Mouse (Mus musculus) MEL (cell line): ENCODE results near the gene Agr3. TPM values are rescaled to one million over a fixed set of nuclear protein-coding genes. Genes with fewer than 3 reads are reported as not detected.

Experiments
- DNase-seq: peaks from one replicate; pipeline ENCODE4 v3.0.0; 2011; ENCODE audit warnings: low read depth, low spot score
- H3K27ac ChIP-seq: 2 replicates; pipeline ENCODE4 v1.5.1; 2012; ENCODE audit warnings: low read depth, mild to moderate bottlenecking, control low read depth, low read length, moderate library complexity; ENCODE audit not compliant: control insufficient read depth
- H3K27me3 ChIP-seq, 2 experiments: fragments of 150-350 bp in 1 of 2; sonication (generic) in 1 of 2; 2 replicates each; pipeline ENCODE4 v1.6.1; 2012; ENCODE audit warnings: low read length in 2 of 2, mild to moderate bottlenecking in 2 of 2, improper control_type of control experiment in 1 of 2, moderate library complexity in 1 of 2; ENCODE audit not compliant: insufficient read depth in 2 of 2, control insufficient read depth in 1 of 2
- H3K36me3 ChIP-seq, 2 experiments: 2 replicates each; pipeline ENCODE4 v1.6.1; 2012 to 2014; ENCODE audit warnings: low read length in 2 of 2, improper control_type of control experiment in 1 of 2, inconsistent platforms in 1 of 2, mild to moderate bottlenecking in 1 of 2; ENCODE audit not compliant: insufficient read depth in 2 of 2, control insufficient read depth in 1 of 2
- H3K4me1 ChIP-seq, 2 experiments: fragments of 150-350 bp in 1 of 2; sonication (generic) in 1 of 2; 2 replicates each; pipeline ENCODE4 v1.6.1; 2012; ENCODE audit warnings: low read length in 2 of 2, improper control_type of control experiment in 1 of 2, mild to moderate bottlenecking in 1 of 2; ENCODE audit not compliant: insufficient read depth in 2 of 2, control insufficient read depth in 1 of 2
- H3K4me3 ChIP-seq, 2 experiments: fragments of 150-350 bp in 1 of 2; sonication (generic) in 1 of 2; 2 replicates each; pipeline ENCODE4 v1.5.1; 2012; ENCODE audit warnings: low read depth in 2 of 2, low read length in 2 of 2, mild to moderate bottlenecking in 2 of 2, moderate library complexity in 2 of 2, control low read depth in 1 of 2, improper control_type of control experiment in 1 of 2; ENCODE audit not compliant: control insufficient read depth in 1 of 2, insufficient read depth in 1 of 2
- H3K79me2 ChIP-seq: 2 replicates; pipeline ENCODE4 v1.6.1; 2012; ENCODE audit warnings: mild to moderate bottlenecking, low read length, moderate library complexity; ENCODE audit not compliant: control insufficient read depth, poor library complexity, insufficient read depth
- H3K9ac ChIP-seq: 2 replicates; pipeline ENCODE4 v1.6.1; 2012; ENCODE audit warnings: low read depth, mild to moderate bottlenecking, control low read depth, low read length, moderate library complexity; ENCODE audit not compliant: control insufficient read depth, poor library complexity, severe bottlenecking
- H3K9me3 ChIP-seq: fragments of 150-350 bp; sonication (generic); replicated peaks from 2 replicates; pipeline ENCODE4 v1.6.1; 2012; ENCODE audit warnings: mild to moderate bottlenecking, low read length, improper control_type of control experiment, moderate library complexity; ENCODE audit not compliant: insufficient read depth
- BHLHE40 ChIP-seq: IDR thresholded peaks from 2 replicates; pipeline ENCODE4 v1.6.1; 2012; ENCODE audit warnings: low read depth, mild to moderate bottlenecking, inconsistent platforms, low read length, improper control_type of control experiment, borderline replicate concordance
- CHD2 ChIP-seq: IDR thresholded peaks from 2 replicates; pipeline ENCODE4 v1.6.1; 2011; ENCODE audit warnings: low read length, improper control_type of control experiment
- CTCF ChIP-seq, 3 experiments: IDR thresholded peaks in 2 of 3; conservative IDR thresholded peaks in 1 of 3; 2 replicates each; pipeline ENCODE4 v1.5.1; 2011 to 2012; ENCODE audit warnings: low read length in 3 of 3, low read depth in 2 of 3, mild to moderate bottlenecking in 2 of 3, improper control_type of control experiment in 1 of 3, inconsistent platforms in 1 of 3, mixed read lengths in 1 of 3, moderate library complexity in 1 of 3; ENCODE audit not compliant: control insufficient read depth in 1 of 3, insufficient read depth in 1 of 3, poor library complexity in 1 of 3, severe bottlenecking in 1 of 3
- E2F4 ChIP-seq: IDR thresholded peaks from 2 replicates; pipeline ENCODE4 v1.6.1; 2011; ENCODE audit warnings: low read depth, low read length, improper control_type of control experiment, borderline replicate concordance
- EP300 ChIP-seq, 2 experiments: IDR thresholded peaks; 2 replicates each; pipeline ENCODE4 v1.6.1; 2011; ENCODE audit warnings: improper control_type of control experiment in 2 of 2, low read length in 2 of 2, low read depth in 1 of 2, mild to moderate bottlenecking in 1 of 2
- GABPA ChIP-seq: IDR thresholded peaks from 2 replicates; pipeline ENCODE4 v1.6.1; 2012; ENCODE audit warnings: low read depth, mild to moderate bottlenecking, inconsistent platforms, low read length, improper control_type of control experiment, moderate library complexity
- GATA1 ChIP-seq: IDR thresholded peaks from 2 replicates; pipeline ENCODE4 v1.6.1; 2011; ENCODE audit warnings: low read depth, low read length, improper control_type of control experiment
- HCFC1 ChIP-seq: IDR thresholded peaks from 2 replicates; pipeline ENCODE4 v1.6.1; 2012; ENCODE audit warnings: low read depth, mild to moderate bottlenecking, inconsistent platforms, low read length, improper control_type of control experiment, moderate library complexity
- JUND ChIP-seq: IDR thresholded peaks from 2 replicates; pipeline ENCODE4 v1.6.1; 2011; ENCODE audit warnings: low read depth, mild to moderate bottlenecking, improper control_type of control experiment, low read length
- KAT2A ChIP-seq: conservative IDR thresholded peaks from 2 replicates; pipeline ENCODE4 v1.6.1; 2012; ENCODE audit warnings: low read depth, low read length, improper control_type of control experiment, inconsistent platforms
- MAFK ChIP-seq: IDR thresholded peaks from 2 replicates; pipeline ENCODE4 v1.6.1; 2011; ENCODE audit warnings: low read depth, mild to moderate bottlenecking, low read length, improper control_type of control experiment, borderline replicate concordance
- MAX ChIP-seq: IDR thresholded peaks from 2 replicates; pipeline ENCODE4 v1.6.1; 2011; ENCODE audit warnings: low read length, improper control_type of control experiment
- MAZ ChIP-seq: IDR thresholded peaks from 2 replicates; pipeline ENCODE4 v1.6.1; 2012; ENCODE audit warnings: low read depth, mild to moderate bottlenecking, inconsistent platforms, low read length, improper control_type of control experiment
- MEF2A ChIP-seq: IDR thresholded peaks from 2 replicates; pipeline ENCODE4 v1.6.1; 2014; ENCODE audit warnings: low read depth, mild to moderate bottlenecking, inconsistent platforms, low read length, improper control_type of control experiment; ENCODE audit not compliant: poor library complexity, insufficient replicate concordance, severe bottlenecking; ENCODE audit errors: extremely low read depth
- MXI1 ChIP-seq: IDR thresholded peaks from 2 replicates; pipeline ENCODE4 v1.6.1; 2011; ENCODE audit warnings: mild to moderate bottlenecking, low read depth, low read length, improper control_type of control experiment
- MYB ChIP-seq: IDR thresholded peaks from 2 replicates; pipeline ENCODE4 v1.6.1; 2011; ENCODE audit warnings: mild to moderate bottlenecking, low read depth, low read length, improper control_type of control experiment
- NELFE ChIP-seq: IDR thresholded peaks from 2 replicates; pipeline ENCODE4 v1.6.1; 2011; ENCODE audit warnings: low read depth, low read length, improper control_type of control experiment
- POLR2A ChIP-seq, 2 experiments: IDR thresholded peaks; 2 replicates each; pipeline ENCODE4 v1.6.1; 2011 to 2012; ENCODE audit warnings: low read length in 2 of 2, mild to moderate bottlenecking in 2 of 2, control low read depth in 1 of 2, improper control_type of control experiment in 1 of 2, low read depth in 1 of 2, moderate library complexity in 1 of 2; ENCODE audit not compliant: control insufficient read depth in 1 of 2, insufficient read depth in 1 of 2, poor library complexity in 1 of 2
- POLR2AphosphoS2 ChIP-seq: IDR thresholded peaks from 2 replicates; pipeline ENCODE4 v1.6.1; 2011; ENCODE audit warnings: low read length, improper control_type of control experiment
- POLR2AphosphoS5 ChIP-seq: IDR thresholded peaks from 2 replicates; pipeline ENCODE4 v1.6.1; 2012; ENCODE audit warnings: low read depth, borderline replicate concordance, mild to moderate bottlenecking, inconsistent platforms, low read length, moderate library complexity, mixed read lengths
- RCOR1 ChIP-seq: IDR thresholded peaks from 2 replicates; pipeline ENCODE4 v1.6.1; 2012; ENCODE audit warnings: low read depth, mild to moderate bottlenecking, inconsistent platforms, low read length, improper control_type of control experiment
- SMC3 ChIP-seq: IDR thresholded peaks from 2 replicates; pipeline ENCODE4 v1.6.1; 2011; ENCODE audit warnings: low read depth, low read length, improper control_type of control experiment
- TAL1 ChIP-seq: IDR thresholded peaks from 2 replicates; pipeline ENCODE4 v1.6.1; 2012; ENCODE audit warnings: mild to moderate bottlenecking, inconsistent platforms, low read length, moderate library complexity, mixed read lengths
- TBP ChIP-seq: IDR thresholded peaks from 2 replicates; pipeline ENCODE4 v1.8.0; 2011; ENCODE audit warnings: low read depth, low read length, improper control_type of control experiment
- TCF12 ChIP-seq: IDR thresholded peaks from 2 replicates; pipeline ENCODE4 v1.6.1; 2014; ENCODE audit warnings: low read depth, mild to moderate bottlenecking, inconsistent platforms, low read length, improper control_type of control experiment, moderate library complexity
- UBTF ChIP-seq: IDR thresholded peaks from 2 replicates; pipeline ENCODE4 v1.6.1; 2012; ENCODE audit warnings: low read depth, mild to moderate bottlenecking, inconsistent platforms, low read length, improper control_type of control experiment, moderate library complexity, borderline replicate concordance; ENCODE audit not compliant: insufficient read depth
- USF1 ChIP-seq: IDR thresholded peaks from 2 replicates; pipeline ENCODE4 v1.6.1; 2014; ENCODE audit warnings: low read depth, mild to moderate bottlenecking, inconsistent platforms, low read length, improper control_type of control experiment, moderate library complexity
- USF2 ChIP-seq, 2 experiments: IDR thresholded peaks; 2 replicates each; pipeline ENCODE4 v1.6.1; 2011 to 2012; ENCODE audit warnings: improper control_type of control experiment in 2 of 2, low read length in 2 of 2, borderline replicate concordance in 1 of 2, inconsistent platforms in 1 of 2, low read depth in 1 of 2, mild to moderate bottlenecking in 1 of 2; ENCODE audit not compliant: insufficient read depth in 1 of 2
- ZC3H11A ChIP-seq: IDR thresholded peaks from 2 replicates; pipeline ENCODE4 v1.6.1; 2012; ENCODE audit warnings: low read depth, mild to moderate bottlenecking, inconsistent platforms, low read length, improper control_type of control experiment
- ZKSCAN1 ChIP-seq: IDR thresholded peaks from 2 replicates; pipeline ENCODE4 v1.6.1; 2012; ENCODE audit warnings: low read depth, mild to moderate bottlenecking, inconsistent platforms, low read length, improper control_type of control experiment, moderate library complexity
- ZMIZ1 ChIP-seq: IDR thresholded peaks from 2 replicates; pipeline ENCODE4 v1.6.1; 2012; ENCODE audit warnings: low read depth, mild to moderate bottlenecking, inconsistent platforms, low read length, improper control_type of control experiment, moderate library complexity
- polyA plus RNA-seq, 2 experiments: library from polyadenylated mRNA; stranded (reverse) in 1 of 2; unstranded in 1 of 2; fragments of >175 nt in 1 of 2; fragments of >200 nt in 1 of 2; gene quantifications; 2 replicates each; pipeline versions ENCODE4 v1.2.1 to v1.2.4; 2012; ENCODE audit warnings: low replicate concordance in 2 of 2, low read depth in 1 of 2; ENCODE audit not compliant: insufficient read length in 2 of 2, insufficient read depth in 1 of 2, missing spikeins in 1 of 2
- total RNA-seq: library from RNA; depleted of rRNA; stranded (reverse); fragments of 300-350 nt; gene quantifications from 2 replicates; pipeline ENCODE4 v1.2.3, GENCODE M21; 2012

Gene Agr3
- total and polyA plus RNA-seq, 3 experiments = not detected

DNA sequence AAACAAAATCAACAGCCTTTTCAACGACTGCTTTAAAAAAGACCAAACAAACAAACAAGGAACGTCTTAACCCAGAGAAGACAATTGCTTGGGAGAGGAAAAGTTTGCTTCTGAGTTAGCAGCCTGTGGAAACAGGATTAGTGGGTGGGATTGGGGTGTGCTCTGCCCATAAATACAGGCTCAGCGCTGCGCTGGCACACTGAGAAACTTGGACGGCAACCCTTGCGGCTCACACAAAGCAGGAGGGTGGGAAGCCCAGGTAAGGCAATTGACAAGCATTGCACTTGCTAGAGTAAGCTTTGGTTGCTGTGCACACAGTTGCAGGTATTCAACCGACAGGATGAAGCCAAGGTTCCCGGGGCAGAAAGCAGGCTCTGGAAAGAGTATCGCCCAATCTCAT is 67.3 kb downstream of the Agr3 start, which contains the start of gene Agr2:
Gene Agr2 (plus strand): TSS at position 197 of the 400 bp plus-strand sequence.
- Histone ChIP-seq H3K36me3 (0 out of 4 replicates have a peak, but pooled peaks cover 0 to 2% of the 10 kb centered on the region in 2 experiments), H3K9ac (no peak within 1 kb of the TSS), H3K27ac (no peak within 1 kb of the TSS), H3K4me3 (no peak within 1 kb of the TSS), H3K4me1 (no peaks in the 10 kb centered on the region), H3K9me3 (no peaks in the 10 kb centered on the region), H3K27me3 (peaks cover 0 to 2% of the 10 kb centered on the region in 2 experiments; a peak in 2 of 4 replicates), H3K79me2 (no peaks in the 10 kb centered on the region)
- no peak for TF ChIP-seq MAX
- no peak for TF ChIP-seq CHD2
- no peak for TF ChIP-seq POLR2AphosphoS5
- TF ChIP-seq MXI1 = no peak
- TF ChIP-seq TAL1 = no peak
- no peak for TF ChIP-seq ZKSCAN1
- TF ChIP-seq USF2 (IDR thresholded peaks at IDR 0.05; ENCODE audit: borderline replicate concordance in 1 of 2, insufficient read depth in 1 of 2, low read depth in 1 of 2, low read length in 2 of 2) = no peak
- no peak for TF ChIP-seq TBP
- no peak for TF ChIP-seq MAFK
- TF ChIP-seq TCF12 = no peak
- TF ChIP-seq RCOR1 = no peak
- no peak for TF ChIP-seq E2F4
- TF ChIP-seq GATA1 = no peak
- no peak for DNase-seq

DNA sequence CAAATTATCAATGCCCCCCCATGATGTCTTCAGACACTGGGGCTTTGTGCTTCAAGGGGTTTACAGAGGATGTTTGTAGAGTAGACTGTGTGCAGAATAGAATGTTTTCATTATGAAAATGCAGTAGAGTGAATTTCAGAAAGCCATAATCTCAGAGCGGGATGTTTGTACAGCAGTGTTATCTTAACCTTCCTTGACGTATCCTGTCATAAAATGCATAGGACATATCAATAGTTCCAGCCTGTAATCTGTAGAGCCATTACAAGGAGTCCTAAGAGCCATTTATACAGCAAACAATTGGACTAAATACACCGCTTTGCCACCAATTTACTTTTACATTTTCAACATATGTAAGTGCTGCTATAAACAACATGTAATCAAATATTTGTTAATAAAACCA is 68.2 kb downstream of the Agr3 start:
- H3K9ac ChIP-seq = no peak overlapping the region
- DNase-seq = peak; percentile 31
- H3K27ac ChIP-seq = no peak overlapping the region
- H3K4me1 ChIP-seq = no peaks in the 10 kb centered on the region
- no peaks in the 10 kb centered on the region for H3K9me3 ChIP-seq
- H3K4me3 ChIP-seq = no peak overlapping the region
- no peaks in the 10 kb centered on the region; a peak in 1 of 4 replicates for H3K27me3 ChIP-seq
- H3K79me2 ChIP-seq = no peaks in the 10 kb centered on the region
- H3K36me3 ChIP-seq = 0 out of 4 replicates have a peak, but pooled peaks cover 0 to 2% of the 10 kb centered on the region in 2 experiments
- TF ChIP-seq EP300 (IDR thresholded peaks at IDR 0.05; ENCODE audit: low read depth in 1 of 2, low read length in 2 of 2) (peak; percentile 56 to 60), MEF2A (no peak), ZMIZ1 (no peak), TCF12 (peak; percentile 29; the same call in 1 of the 2 replicates), MAZ (no peak), POLR2AphosphoS2 (no peak), CTCF (IDR thresholded peaks at IDR 0.05 in 2 of 3, conservative IDR thresholded peaks at IDR 0.05 in 1 of 3; ENCODE audit: control insufficient read depth in 1 of 3, insufficient read depth in 1 of 3, low read depth in 2 of 3, low read length in 3 of 3, poor library complexity in 1 of 3, severe bottlenecking in 1 of 3) (no peak), E2F4 (no peak), USF1 (no peak), ZC3H11A (no peak), MAX (no peak), POLR2AphosphoS5 (no peak), JUND (no peak), MXI1 (no peak), UBTF (no peak), POLR2A (IDR thresholded peaks at IDR 0.05; ENCODE audit: control insufficient read depth in 1 of 2, insufficient read depth in 1 of 2, low read depth in 1 of 2, low read length in 2 of 2, poor library complexity in 1 of 2) (no peak), HCFC1 (no peak), KAT2A (no peak), CHD2 (no peak), NELFE (no peak), SMC3 (no peak), TAL1 (peak; percentile 60), GABPA (no peak), GATA1 (peak; percentile 73), MYB (no peak), BHLHE40 (no peak)
